Mouse (Mus musculus): ENCODE measurements around the gene Abcc1. TPM values are rescaled to one million over a fixed set of nuclear protein-coding genes. Genes with fewer than 3 reads are reported as not detected.
A peak's percentile ranks its signal among the peaks of the same experiment; 100 is the strongest.

The Abcc1 gene
- total RNA-seq, 2 experiments from 2014 or later: 22.5 to 30.4 TPM

GRCm38 (mm10) chr16:14372817-14373301 is 11.5 kb downstream of the Abcc1 start:
- DNase-seq: peak; percentile 58 to 59
- intact Hi-C loops (cut with DNase I): no loop called here

- intact Hi-C loops (cut with DNase I): no loop called here
- DNase-seq: no peak
Measured at GRCm38 (mm10) chr16:14375942-14376341, 14.6 kb downstream of the Abcc1 start.

- no peak for DNase-seq
- intact Hi-C loops (cut with DNase I): no loop called here
Measured at GRCm38 (mm10) chr16:14376352-14376751, 15.0 kb downstream of the Abcc1 start.

GRCm38 (mm10) chr16:14377321-14377720 is 16.0 kb downstream of the Abcc1 start:
- DNase-seq: peak; percentile 79 to 86
- intact Hi-C loops (cut with DNase I): no loop called here

GRCm38 (mm10) chr16:14378654-14379053 is 17.3 kb downstream of the Abcc1 start:
- DNase-seq: no peak
- intact Hi-C loops (cut with DNase I): no loop called here

GRCm38 (mm10) chr16:14379888-14380287 is 18.5 kb downstream of the Abcc1 start:
- no peak for DNase-seq
- intact Hi-C loops (cut with DNase I): no loop called here

- intact Hi-C loops (cut with DNase I): no loop called here
- DNase-seq: peak; percentile 58 to 65
Measured at GRCm38 (mm10) chr16:14381061-14381665, 19.8 kb downstream of the Abcc1 start.

- intact Hi-C loops (cut with DNase I): no loop called here
- DNase-seq: no peak
Measured at GRCm38 (mm10) chr16:14399303-14399702, 37.9 kb downstream of the Abcc1 start.

GRCm38 (mm10) chr16:14403507-14403906 is 42.1 kb downstream of the Abcc1 start:
- no peak for DNase-seq
- intact Hi-C loops (cut with DNase I): no loop called here

GRCm38 (mm10) chr16:14405636-14406035 is 44.3 kb downstream of the Abcc1 start:
- DNase-seq: no peak

GRCm38 (mm10) chr16:14409124-14409523 is 47.8 kb downstream of the Abcc1 start:
- peak; percentile 30 to 40 for DNase-seq
- intact Hi-C loops (cut with DNase I): no loop called here

More at GRCm38 (mm10) chr16:14405636-14406035, 44.3 kb downstream of the Abcc1 start:
- intact Hi-C loops (cut with DNase I): no loop called here

GRCm38 (mm10) chr16:14409776-14410175 is 48.4 kb downstream of the Abcc1 start:
- no peak for DNase-seq
- intact Hi-C loops (cut with DNase I): no loop called here

GRCm38 (mm10) chr16:14410611-14411010 is 49.3 kb downstream of the Abcc1 start:
- intact Hi-C loops (cut with DNase I): no loop called here
- DNase-seq: no peak

- no peak for DNase-seq
- intact Hi-C loops (cut with DNase I): no loop called here
Measured at GRCm38 (mm10) chr16:14411156-14411555, 49.8 kb downstream of the Abcc1 start.

GRCm38 (mm10) chr16:14412551-14412950 is 51.2 kb downstream of the Abcc1 start:
- DNase-seq: no peak
- intact Hi-C loops (cut with DNase I): no loop called here

- intact Hi-C loops (cut with DNase I): no loop called here
- DNase-seq: no peak
Measured at GRCm38 (mm10) chr16:14415206-14415605, 53.8 kb downstream of the Abcc1 start.

GRCm38 (mm10) chr16:14416957-14417618 is 55.7 kb downstream of the Abcc1 start:
- DNase-seq: no peak
- intact Hi-C loops (cut with DNase I): no loop called here

- DNase-seq: no peak
- intact Hi-C loops (cut with DNase I): loop anchor here (2.0 kb wide), 1 partner anchor 16 kb away; no protein-coding TSS in a partner anchor
Measured at GRCm38 (mm10) chr16:14420496-14421132, 59.3 kb downstream of the Abcc1 start.

- intact Hi-C loops (cut with DNase I): no loop called here
- no peak for DNase-seq
Measured at GRCm38 (mm10) chr16:14422081-14422480, 60.7 kb downstream of the Abcc1 start.

- intact Hi-C loops (cut with DNase I): no loop called here
- DNase-seq: no peak
Measured at GRCm38 (mm10) chr16:14429371-14429770, 68.0 kb downstream of the Abcc1 start.

GRCm38 (mm10) chr16:14432996-14433395 is 71.6 kb downstream of the Abcc1 start:
- intact Hi-C loops (cut with DNase I): no loop called here
- DNase-seq: no peak

GRCm38 (mm10) chr16:14435526-14435925 is 74.2 kb downstream of the Abcc1 start:
- no peak for DNase-seq

More at GRCm38 (mm10) chr16:14435526-14435925, 74.2 kb downstream of the Abcc1 start:
- intact Hi-C loops (cut with DNase I): no loop called here

All from heart, postnatal 10 days (tissue).